Mouse (Mus musculus) thymus, postnatal 0 days (tissue): ENCODE data around the gene Lemd1. TPM values are rescaled to one million over a fixed set of nuclear protein-coding genes. Genes with fewer than 3 reads are reported as not detected.
"Not testable (repeated sequence)": the region's sequence is repeated elsewhere in the genome, so short reads cannot be mapped to it uniquely, and the experiment has no call there.

Experiments
- DNase-seq: peaks from one replicate; pipeline ENCODE4 v3.0.0-alpha.2; 2015; ENCODE audit warnings: low spot score
- polyA plus RNA-seq: library from polyadenylated mRNA; unstranded; fragments of >200 nt; fragmentation: Nextera tagmentation; extraction: Ambion mirVana; gene quantifications from 2 replicates; pipeline ENCODE4 v1.2.1, GENCODE M21; 2015

The Lemd1 gene
- polyA plus RNA-seq, 1 experiment from 2014 or later: 0.23 TPM

- no peak for DNase-seq
These were observed 53.8 kb downstream of the Lemd1 start for GRCm38 (mm10) chr1:132245010-132245409.

- no peak for DNase-seq
These were observed 54.9 kb downstream of the Lemd1 start for GRCm38 (mm10) chr1:132246137-132246536.

- no peak for DNase-seq
These were observed 55.4 kb downstream of the Lemd1 start for GRCm38 (mm10) chr1:132246641-132247040.

GRCm38 (mm10) chr1:132254467-132254866 is 63.2 kb downstream of the Lemd1 start:
- DNase-seq: no peak

- DNase-seq: no peak
These were observed 69.1 kb downstream of the Lemd1 start for GRCm38 (mm10) chr1:132260331-132260730.

GRCm38 (mm10) chr1:132261058-132261457 is 69.8 kb downstream of the Lemd1 start:
- no peak for DNase-seq

GRCm38 (mm10) chr1:132263618-132264017 is 72.4 kb downstream of the Lemd1 start:
- DNase-seq: no peak

GRCm38 (mm10) chr1:132264577-132264976 is 73.3 kb downstream of the Lemd1 start:
- no peak for DNase-seq

GRCm38 (mm10) chr1:132265211-132265859 is 74.1 kb downstream of the Lemd1 start:
- DNase-seq: no peak

- DNase-seq: no peak
These were observed 74.7 kb downstream of the Lemd1 start for GRCm38 (mm10) chr1:132265936-132266335.

- no peak for DNase-seq
These were observed 75.7 kb downstream of the Lemd1 start for GRCm38 (mm10) chr1:132266791-132267557.

GRCm38 (mm10) chr1:132267959-132268358 is 76.7 kb downstream of the Lemd1 start:
- DNase-seq: no peak

GRCm38 (mm10) chr1:132268418-132269060 is 77.3 kb downstream of the Lemd1 start:
- no peak for DNase-seq

- DNase-seq: no peak
These were observed 80.0 kb downstream of the Lemd1 start for GRCm38 (mm10) chr1:132271237-132271636.

GRCm38 (mm10) chr1:132276694-132277093 is 85.5 kb downstream of the Lemd1 start:
- no peak for DNase-seq

GRCm38 (mm10) chr1:132277124-132277523 is 85.9 kb downstream of the Lemd1 start:
- DNase-seq: no peak

GRCm38 (mm10) chr1:132280636-132281035 is 89.4 kb downstream of the Lemd1 start:
- DNase-seq: not testable (repeated sequence)

GRCm38 (mm10) chr1:132281523-132282176 is 90.4 kb downstream of the Lemd1 start:
- no peak for DNase-seq

- no peak for DNase-seq
These were observed 90.9 kb downstream of the Lemd1 start for GRCm38 (mm10) chr1:132282177-132282536.

- no peak for DNase-seq
These were observed 91.8 kb downstream of the Lemd1 start for GRCm38 (mm10) chr1:132283018-132283417.

- no peak for DNase-seq
These were observed 95.5 kb downstream of the Lemd1 start for GRCm38 (mm10) chr1:132286735-132287134.

GRCm38 (mm10) chr1:132287445-132287844 is 96.2 kb downstream of the Lemd1 start:
- no peak for DNase-seq
